11 mouse cellular contexts compared by ENCODE assay signal in genomic region chr11:80067558-80067957, GRCm38 (mm10). TPM values are rescaled to one million over a fixed set of nuclear protein-coding genes. Genes with fewer than 3 reads are reported as not detected.
DNase-seq lines count a peak whose midpoint lies in the region; ATAC-seq and TF ChIP-seq lines count a peak whose summit lies in the region.
"Had no signal": no experiment of that assay in that cellular context is flagged by ENCODE, and none has a peak within 500 bp of the region (broad histone marks: within the 10 kb centered on the region; RNA-seq: fewer than 3 reads in every experiment).

No protein-coding gene starts in this region.

- H3K9ac ChIP-seq in liver, adult 2 months (ENCODE audit: low read depth, low read length) = no peak overlapping the region
- no peak overlapping the region for H3K9ac ChIP-seq in liver, embryonic 11.5 days (ENCODE audit: low read depth, low read length)
- H3K9ac ChIP-seq in CH12.LX (ENCODE audit: insufficient read depth, low read depth) = no peak overlapping the region
- H3K9ac ChIP-seq in liver, embryonic 16.5 days (ENCODE audit: low read depth, low read length) = no peak overlapping the region
- H3K9ac ChIP-seq in midbrain, embryonic 13.5 days (replicated peaks) = no peak overlapping the region
- H3K9ac ChIP-seq: forebrain, embryonic 12.5 days; limb, embryonic 12.5 days had no signal

- dilution Hi-C loops in CH12.LX (cut with MboI; ENCODE audit: extremely low pct_ligation_motif_present, extremely low pct_unique_long_range_greater_than_20kb, low sequenced_read_pairs) = no loop called here

- 0 out of 2 replicates have a peak overlapping the region, but pooled peaks have one; percentile 10 for H3K27ac ChIP-seq in liver, adult 2 months (replicated peaks; ENCODE audit: insufficient read depth, low read depth, low read length)
- no peak overlapping the region; the same call in 1 of the 2 replicates for H3K27ac ChIP-seq in liver, embryonic 11.5 days (ENCODE audit: low read depth, low read length)
- no peak overlapping the region for H3K27ac ChIP-seq in CH12.LX (ENCODE audit: insufficient read depth, low read depth)
- H3K27ac ChIP-seq in liver, embryonic 16.5 days (ENCODE audit: low read length) = peak overlapping the region; percentile 65
- H3K27ac ChIP-seq in midbrain, embryonic 13.5 days = no peak overlapping the region
- H3K27ac ChIP-seq: forebrain, embryonic 12.5 days; limb, embryonic 12.5 days had no signal

- in situ Hi-C loops in CH12.LX (cut with MboI; ENCODE audit: low pct_ligation_motif_present, low pct_unique_long_range_greater_than_20kb, low sequenced_read_pairs) = no loop called here

- H3K4me1 ChIP-seq in liver, adult 2 months (ENCODE audit: control insufficient read depth, insufficient read depth, low read length) = 0 out of 2 replicates have a peak, but pooled peaks cover 2% of the 10 kb centered on the region
- peaks cover 12% of the 10 kb centered on the region for H3K4me1 ChIP-seq in liver, embryonic 11.5 days (replicated peaks; ENCODE audit: control insufficient read depth, insufficient read depth, low read length)
- H3K4me1 ChIP-seq in CH12.LX (ENCODE audit: control insufficient read depth in 1 of 2, insufficient read depth in 2 of 2) = peaks cover 4 to 48% of the 10 kb centered on the region in 2 experiments
- H3K4me1 ChIP-seq in liver, embryonic 16.5 days (ENCODE audit: control insufficient read depth, low read depth, low read length) = peaks cover 13% of the 10 kb centered on the region
- H3K4me1 ChIP-seq in midbrain, embryonic 13.5 days (replicated peaks) = no peaks in the 10 kb centered on the region
- H3K4me1 ChIP-seq: forebrain, embryonic 12.5 days; limb, embryonic 12.5 days had no signal

- no peak overlapping the region for H3K4me2 ChIP-seq in liver, embryonic 11.5 days
- H3K4me2 ChIP-seq in CH12.LX (ENCODE audit: insufficient read depth, low read depth, poor library complexity, severe bottlenecking) = no peak overlapping the region
- no peak overlapping the region for H3K4me2 ChIP-seq in liver, embryonic 16.5 days (ENCODE audit: low read depth, low read length)
- H3K4me2 ChIP-seq in midbrain, embryonic 13.5 days (replicated peaks) = no peak overlapping the region
- H3K4me2 ChIP-seq: forebrain, embryonic 12.5 days; limb, embryonic 12.5 days had no signal

- DNase-seq in liver, adult 2 months (ENCODE audit: extremely low read depth, low read depth, low spot score) = no peak
- no peak for DNase-seq in liver, embryonic 11.5 days (ENCODE audit: low spot score)
- DNase-seq in CH12.LX (ENCODE audit: extremely low read depth) = peak; percentile 35
- DNase-seq in thymus, postnatal 10 days (ENCODE audit: low spot score in 2 of 2) = peak; percentile 29 to 53
- no peak for DNase-seq in adrenal gland, adult 2 months
- DNase-seq: kidney, postnatal 4 days had no signal

- H3K9me3 ChIP-seq in liver, embryonic 11.5 days (ENCODE audit: control insufficient read depth, low read length) = no peaks in the 10 kb centered on the region
- no peaks in the 10 kb centered on the region for H3K9me3 ChIP-seq in CH12.LX (replicated peaks; ENCODE audit: low read length)
- no peaks in the 10 kb centered on the region for H3K9me3 ChIP-seq in liver, embryonic 16.5 days (replicated peaks; ENCODE audit: control insufficient read depth, low read length)
- no peaks in the 10 kb centered on the region for H3K9me3 ChIP-seq in midbrain, embryonic 13.5 days
- H3K9me3 ChIP-seq: forebrain, embryonic 12.5 days; limb, embryonic 12.5 days had no signal

- TF ChIP-seq RAD21 in CH12.LX (IDR thresholded peaks at IDR 0.05; ENCODE audit: low read depth, low read length) = no peak

- no peak for TF ChIP-seq CTCF in liver, adult 2 months (IDR thresholded peaks at IDR 0.05; ENCODE audit: low read depth, low read length)
- TF ChIP-seq CTCF in CH12.LX (conservative IDR thresholded peaks at IDR 0.05 in 1 of 2, IDR thresholded peaks at IDR 0.05 in 1 of 2; ENCODE audit: low read depth in 2 of 2, low read length in 2 of 2) = no peak

- no peak for TF ChIP-seq POLR2A in liver, adult 2 months (IDR thresholded peaks at IDR 0.05; ENCODE audit: extremely low read depth, insufficient read depth, low read length)
- no peak for TF ChIP-seq POLR2A in CH12.LX (IDR thresholded peaks at IDR 0.05; ENCODE audit: low read depth, low read length)

- peaks cover 5% of the 10 kb centered on the region; the same call in 1 of the 2 replicates for H3K36me3 ChIP-seq in liver, adult 2 months (ENCODE audit: control insufficient read depth, insufficient read depth, low read length)
- peaks cover 7% of the 10 kb centered on the region; the same call in 1 of the 2 replicates for H3K36me3 ChIP-seq in liver, embryonic 11.5 days (ENCODE audit: control insufficient read depth, insufficient read depth, low read length)
- peaks cover 23 to 58% of the 10 kb centered on the region in 2 experiments for H3K36me3 ChIP-seq in CH12.LX (replicated peaks in 1 of 2; ENCODE audit: control insufficient read depth in 1 of 2, insufficient read depth in 1 of 2, low read length in 1 of 2)
- peaks cover 20% of the 10 kb centered on the region for H3K36me3 ChIP-seq in liver, embryonic 16.5 days (ENCODE audit: control insufficient read depth, insufficient read depth)
- H3K36me3 ChIP-seq in midbrain, embryonic 13.5 days = no peaks in the 10 kb centered on the region; the same call in 1 of the 2 replicates
- H3K36me3 ChIP-seq: limb, embryonic 12.5 days had no signal

- no peaks in the 10 kb centered on the region for H3K27me3 ChIP-seq in liver, adult 2 months (ENCODE audit: control insufficient read depth, insufficient read depth, low read length)
- no peaks in the 10 kb centered on the region for H3K27me3 ChIP-seq in liver, embryonic 11.5 days (replicated peaks; ENCODE audit: control insufficient read depth, insufficient read depth, low read length)
- no peaks in the 10 kb centered on the region for H3K27me3 ChIP-seq in CH12.LX (replicated peaks)
- H3K27me3 ChIP-seq in liver, embryonic 16.5 days (ENCODE audit: control insufficient read depth, insufficient read depth, low read depth, low read length) = no peaks in the 10 kb centered on the region
- H3K27me3 ChIP-seq in midbrain, embryonic 13.5 days = no peaks in the 10 kb centered on the region
- H3K27me3 ChIP-seq: forebrain, embryonic 12.5 days; limb, embryonic 12.5 days had no signal

- peaks cover 2% of the 10 kb centered on the region; the same call in 1 of the 2 replicates for H3K79me2 ChIP-seq in liver, adult 2 months (ENCODE audit: control insufficient read depth, insufficient read depth, low read length)
- peaks cover 67% of the 10 kb centered on the region for H3K79me2 ChIP-seq in CH12.LX (replicated peaks; ENCODE audit: control insufficient read depth, extremely low read depth, insufficient read depth, poor library complexity, severe bottlenecking)

- no peak for TF ChIP-seq EP300 in CH12.LX (IDR thresholded peaks at IDR 0.05; ENCODE audit: low read length)

- no peak for ATAC-seq in liver, embryonic 11.5 days (replicated peaks; ENCODE audit: low FRiP score)
- no peak for ATAC-seq in liver, embryonic 16.5 days (ENCODE audit: low read depth)
- no peak for ATAC-seq in midbrain, embryonic 13.5 days
- ATAC-seq: midbrain, embryonic 16.5 days had no signal

- no peak overlapping the region for H3K4me3 ChIP-seq in liver, adult 2 months (ENCODE audit: insufficient read depth, low read depth, low read length)
- no peak overlapping the region for H3K4me3 ChIP-seq in liver, embryonic 11.5 days (ENCODE audit: low read depth, low read length)
- H3K4me3 ChIP-seq in CH12.LX (replicated peaks in 1 of 3; ENCODE audit: low read depth in 2 of 3, low read length in 2 of 3, poor library complexity in 1 of 3) = no peak overlapping the region
- no peak overlapping the region for H3K4me3 ChIP-seq in liver, embryonic 16.5 days (ENCODE audit: low read depth, low read length)
- H3K4me3 ChIP-seq in midbrain, embryonic 13.5 days (replicated peaks) = no peak overlapping the region
- H3K4me3 ChIP-seq: forebrain, embryonic 12.5 days; limb, embryonic 12.5 days had no signal

- WGBS in liver, adult 2 months = 59% methylated on average over 5 of the region's 5 CpGs
- 63% methylated on average over 5 of the region's 5 CpGs for WGBS in liver, embryonic 11.5 days
- 44% methylated on average over 5 of the region's 5 CpGs for WGBS in liver, embryonic 16.5 days (ENCODE audit: insufficient replicate concordance)
- WGBS in midbrain, embryonic 13.5 days = 93% methylated on average over 5 of the region's 5 CpGs

TF ChIP-seq in CH12.LX, 34 proteins besides CTCF, POLR2A, EP300 and RAD21 (continues in another document):
- TF ChIP-seq UBTF (IDR thresholded peaks at IDR 0.05; ENCODE audit: low read depth, low read length) = no peak
- no peak for TF ChIP-seq SMC3 (IDR thresholded peaks at IDR 0.05; ENCODE audit: low read depth, low read length)
- TF ChIP-seq MAFK (IDR thresholded peaks at IDR 0.05; ENCODE audit: insufficient replicate concordance, low read length) = no peak
- TF ChIP-seq MXI1 (IDR thresholded peaks at IDR 0.05; ENCODE audit: low read depth, low read length) = no peak
- TF ChIP-seq GABPA (IDR thresholded peaks at IDR 0.05; ENCODE audit: insufficient replicate concordance, low read depth, low read length) = no peak
- no peak for TF ChIP-seq MAZ (IDR thresholded peaks at IDR 0.05; ENCODE audit: low read depth, low read length)

RNA-seq across cellular contexts. Expression of gene Crlf3, which starts 13.2 kb away (rescaled TPM):
- 10.4 and 12.1 TPM in 2 replicates for total RNA-seq in liver, adult 2 months (2014; rRNA removed)
- 3.0 and 4.1 TPM in 2 replicates for polyA plus RNA-seq in liver, adult 2 months (2012; rRNA removed)
- 99.7 and 116 TPM in 2 replicates for polyA plus RNA-seq in liver, embryonic 11.5 days (2014; fragmentation: Nextera tagmentation; extraction: Ambion mirVana)
- total RNA-seq in CH12.LX (2012; rRNA removed) = 106 and 113 TPM in 2 replicates
- 152 and 173 TPM in 2 replicates for total RNA-seq in CH12.LX (2014; rRNA removed)
- polyA plus RNA-seq in CH12.LX (2012; ENCODE audit: insufficient read length, low read depth) = 114 and 118 TPM in 2 replicates
- 97.1 and 104 TPM in 2 replicates for polyA plus RNA-seq in liver, embryonic 16.5 days (2015; fragmentation: Nextera tagmentation; extraction: Ambion mirVana)
- 14.1 and 14.6 TPM in 2 replicates for polyA plus RNA-seq in midbrain, embryonic 13.5 days (2015; fragmentation: Nextera tagmentation; extraction: Ambion mirVana)
- 10 to 100 TPM; 14.6 to 15.7 TPM for total RNA-seq in adrenal gland, adult 2 months (2021)
- 2.1 and 2.9 TPM in 2 replicates for polyA plus RNA-seq in adrenal gland, adult 2 months (2012; rRNA removed)

RNA-seq across cellular contexts. Expression of gene Atad5, which starts 21.6 kb away (rescaled TPM):
- total RNA-seq in liver, adult 2 months (2014; rRNA removed) = 1.1 TPM in 2 replicates
- 0.12 and 0.15 TPM in 2 replicates for polyA plus RNA-seq in liver, adult 2 months (2012; rRNA removed)
- polyA plus RNA-seq in liver, embryonic 11.5 days (2014; fragmentation: Nextera tagmentation; extraction: Ambion mirVana) = 19.4 and 23.6 TPM in 2 replicates
- 24.0 and 26.4 TPM in 2 replicates for total RNA-seq in CH12.LX (2012; rRNA removed)
- total RNA-seq in CH12.LX (2014; rRNA removed) = 46.3 and 48.1 TPM in 2 replicates
- 32.9 and 35.2 TPM in 2 replicates for polyA plus RNA-seq in CH12.LX (2012; ENCODE audit: insufficient read length, low read depth)
- 9.0 and 9.7 TPM in 2 replicates for polyA plus RNA-seq in liver, embryonic 16.5 days (2015; fragmentation: Nextera tagmentation; extraction: Ambion mirVana)
- polyA plus RNA-seq in midbrain, embryonic 13.5 days (2015; fragmentation: Nextera tagmentation; extraction: Ambion mirVana) = 7.8 and 8.5 TPM in 2 replicates
- total RNA-seq in adrenal gland, adult 2 months (2021) = 1 to 10 TPM; 1.3 to 1.9 TPM
- polyA plus RNA-seq in adrenal gland, adult 2 months (2012; rRNA removed) = 0.27 and 0.42 TPM in 2 replicates

Comparison
In these comparisons a context has a peak if more than half of its experiments do, and no peak if none do; other contexts are left out.
1. H3K27ac ChIP-seq: peak in liver, adult 2 months (single experiment) and liver, embryonic 16.5 days (single experiment); none in liver, embryonic 11.5 days (single experiment), CH12.LX (single experiment) and midbrain, embryonic 13.5 days (single experiment).
2. DNase-seq: peak in CH12.LX (single experiment) and thymus, postnatal 10 days (2 of 2); none in liver, adult 2 months (single experiment), liver, embryonic 11.5 days (single experiment) and adrenal gland, adult 2 months (single experiment).